Mouse (Mus musculus): Measurements from ENCODE around the gene Dnah2. TPM values are rescaled to one million over a fixed set of nuclear protein-coding genes. Genes with fewer than 3 reads are reported as not detected.

Dnah2 gene
- polyA plus RNA-seq, 1 experiment from 2014 or later = 1.5 TPM

- peak; percentile 59 for DNase-seq (ENCODE audit: low spot score)
- WGBS = 18% methylated on average over 4 of the region's 4 CpGs
- H3K36me3 ChIP-seq (replicated peaks; ENCODE audit: control insufficient read depth, insufficient read depth, low read depth, low read length) = no peaks in the 10 kb centered on the region
Measured at GRCm38 (mm10) chr11:69428751-69429150, 120.2 kb downstream of the Dnah2 start.

GRCm38 (mm10) chr11:69426246-69426645, 122.7 kb downstream of the Dnah2 start:
- WGBS = 86% methylated on average over 2 of the region's 2 CpGs

More at GRCm38 (mm10) chr11:69428751-69429150, 120.2 kb downstream of the Dnah2 start:
- no peak for ATAC-seq (replicated peaks; ENCODE audit: insufficient number of reproducible peaks, low FRiP score, low TSS enrichment, low read depth)
- Histone ChIP-seq H3K9ac (replicated peaks; ENCODE audit: low read length) (no peak overlapping the region), H3K4me2 (ENCODE audit: low read depth, low read length) (no peak overlapping the region), H3K27ac (replicated peaks; ENCODE audit: low read depth, low read length) (no peak overlapping the region), H3K9me3 (replicated peaks; ENCODE audit: control insufficient read depth, low read length) (no peaks in the 10 kb centered on the region), H3K4me3 (ENCODE audit: low read depth, low read length) (no peak overlapping the region), H3K4me1 (ENCODE audit: control insufficient read depth, insufficient read depth, low read length) (no peaks in the 10 kb centered on the region; the same call in 1 of the 2 replicates), H3K27me3 (ENCODE audit: control insufficient read depth, insufficient read depth, low read length) (no peaks in the 10 kb centered on the region)

GRCm38 (mm10) chr11:69423885-69424284, 125.0 kb downstream of the Dnah2 start:
- Histone ChIP-seq H3K9me3 (replicated peaks; ENCODE audit: control insufficient read depth, low read length) (no peaks in the 10 kb centered on the region), H3K27me3 (ENCODE audit: control insufficient read depth, insufficient read depth, low read length) (peaks cover 11% of the 10 kb centered on the region), H3K4me1 (ENCODE audit: control insufficient read depth, insufficient read depth, low read length) (peaks cover 2% of the 10 kb centered on the region; the same call in 1 of the 2 replicates), H3K27ac (replicated peaks; ENCODE audit: low read depth, low read length) (no peak overlapping the region), H3K4me2 (ENCODE audit: low read depth, low read length) (no peak overlapping the region), H3K9ac (replicated peaks; ENCODE audit: low read length) (no peak overlapping the region), H3K4me3 (ENCODE audit: low read depth, low read length) (no peak overlapping the region), H3K36me3 (replicated peaks; ENCODE audit: control insufficient read depth, insufficient read depth, low read depth, low read length) (no peaks in the 10 kb centered on the region)
- 72% methylated on average over 6 of the region's 6 CpGs for WGBS
- DNase-seq (ENCODE audit: low spot score) = no peak
- no peak for ATAC-seq (replicated peaks; ENCODE audit: insufficient number of reproducible peaks, low FRiP score, low TSS enrichment, low read depth)

More at GRCm38 (mm10) chr11:69426246-69426645, 122.7 kb downstream of the Dnah2 start:
- Histone ChIP-seq H3K9me3 (replicated peaks; ENCODE audit: control insufficient read depth, low read length) (no peaks in the 10 kb centered on the region), H3K4me1 (ENCODE audit: control insufficient read depth, insufficient read depth, low read length) (no peaks in the 10 kb centered on the region), H3K4me2 (ENCODE audit: low read depth, low read length) (no peak overlapping the region), H3K36me3 (replicated peaks; ENCODE audit: control insufficient read depth, insufficient read depth, low read depth, low read length) (no peaks in the 10 kb centered on the region), H3K9ac (replicated peaks; ENCODE audit: low read length) (no peak overlapping the region), H3K27me3 (ENCODE audit: control insufficient read depth, insufficient read depth, low read length) (peaks cover 5% of the 10 kb centered on the region), H3K27ac (replicated peaks; ENCODE audit: low read depth, low read length) (no peak overlapping the region), H3K4me3 (ENCODE audit: low read depth, low read length) (no peak overlapping the region)
- DNase-seq (ENCODE audit: low spot score) (no peak), ATAC-seq (replicated peaks; ENCODE audit: insufficient number of reproducible peaks, low FRiP score, low TSS enrichment, low read depth) (no peak)

- Histone ChIP-seq H3K4me2 (ENCODE audit: low read depth, low read length) (no peak overlapping the region), H3K9ac (replicated peaks; ENCODE audit: low read length) (no peak overlapping the region), H3K4me3 (ENCODE audit: low read depth, low read length) (no peak overlapping the region), H3K4me1 (ENCODE audit: control insufficient read depth, insufficient read depth, low read length) (peaks cover 2% of the 10 kb centered on the region; the same call in 1 of the 2 replicates), H3K27ac (replicated peaks; ENCODE audit: low read depth, low read length) (no peak overlapping the region), H3K9me3 (replicated peaks; ENCODE audit: control insufficient read depth, low read length) (no peaks in the 10 kb centered on the region), H3K36me3 (replicated peaks; ENCODE audit: control insufficient read depth, insufficient read depth, low read depth, low read length) (no peaks in the 10 kb centered on the region), H3K27me3 (ENCODE audit: control insufficient read depth, insufficient read depth, low read length) (peaks cover 11% of the 10 kb centered on the region)
- DNase-seq (ENCODE audit: low spot score) (no peak), ATAC-seq (replicated peaks; ENCODE audit: insufficient number of reproducible peaks, low FRiP score, low TSS enrichment, low read depth) (no peak)
- 89% methylated on average over 10 of the region's 10 CpGs for WGBS
Measured at GRCm38 (mm10) chr11:69422842-69423241, 126.1 kb downstream of the Dnah2 start.

GRCm38 (mm10) chr11:69421131-69421977, 127.6 kb downstream of the Dnah2 start:
- Histone ChIP-seq H3K9me3 (replicated peaks; ENCODE audit: control insufficient read depth, low read length) (no peaks in the 10 kb centered on the region), H3K27me3 (ENCODE audit: control insufficient read depth, insufficient read depth, low read length) (peaks cover 11% of the 10 kb centered on the region), H3K4me1 (ENCODE audit: control insufficient read depth, insufficient read depth, low read length) (peaks cover 2% of the 10 kb centered on the region; the same call in 1 of the 2 replicates), H3K9ac (replicated peaks; ENCODE audit: low read length) (no peak overlapping the region), H3K4me2 (ENCODE audit: low read depth, low read length) (peak overlapping the region; percentile 10; the same call in 1 of the 2 replicates), H3K36me3 (replicated peaks; ENCODE audit: control insufficient read depth, insufficient read depth, low read depth, low read length) (no peaks in the 10 kb centered on the region), H3K27ac (replicated peaks; ENCODE audit: low read depth, low read length) (no peak overlapping the region), H3K4me3 (ENCODE audit: low read depth, low read length) (0 out of 2 replicates have a peak overlapping the region, but pooled peaks have one; percentile 2)
- ATAC-seq (replicated peaks; ENCODE audit: insufficient number of reproducible peaks, low FRiP score, low TSS enrichment, low read depth) = no peak
- peak; percentile 30 for DNase-seq (ENCODE audit: low spot score)
- WGBS = 7% methylated on average over 25 of the region's 25 CpGs

GRCm38 (mm10) chr11:69420554-69421000, 128.3 kb downstream of the Dnah2 start:
- peaks cover 11% of the 10 kb centered on the region for H3K27me3 ChIP-seq (ENCODE audit: control insufficient read depth, insufficient read depth, low read length)
- WGBS = 6% methylated on average over 10 of the region's 10 CpGs
- ATAC-seq (replicated peaks; ENCODE audit: insufficient number of reproducible peaks, low FRiP score, low TSS enrichment, low read depth) (no peak), DNase-seq (ENCODE audit: low spot score) (no peak)
- no peak overlapping the region; the same call in 1 of the 2 replicates for H3K9ac ChIP-seq (replicated peaks; ENCODE audit: low read length)
- H3K36me3 ChIP-seq (replicated peaks; ENCODE audit: control insufficient read depth, insufficient read depth, low read depth, low read length) = no peaks in the 10 kb centered on the region
- H3K4me3 ChIP-seq (ENCODE audit: low read depth, low read length) = peak overlapping the region; percentile 28
- H3K9me3 ChIP-seq (replicated peaks; ENCODE audit: control insufficient read depth, low read length) = no peaks in the 10 kb centered on the region
- peak overlapping the region; percentile 45 for H3K4me2 ChIP-seq (ENCODE audit: low read depth, low read length)
- peaks cover 2% of the 10 kb centered on the region; the same call in 1 of the 2 replicates for H3K4me1 ChIP-seq (ENCODE audit: control insufficient read depth, insufficient read depth, low read length)
- no peak overlapping the region for H3K27ac ChIP-seq (replicated peaks; ENCODE audit: low read depth, low read length)

GRCm38 (mm10) chr11:69419813-69420553, 128.9 kb downstream of the Dnah2 start:
- H3K4me1 ChIP-seq (ENCODE audit: control insufficient read depth, insufficient read depth, low read length) = peaks cover 6% of the 10 kb centered on the region
- H3K4me3 ChIP-seq (ENCODE audit: low read depth, low read length) = peak overlapping the region; percentile 28
- ATAC-seq (replicated peaks; ENCODE audit: insufficient number of reproducible peaks, low FRiP score, low TSS enrichment, low read depth) (no peak), DNase-seq (ENCODE audit: low spot score) (peak; percentile 68)
- peak overlapping the region; percentile 45 for H3K4me2 ChIP-seq (ENCODE audit: low read depth, low read length)
- no peaks in the 10 kb centered on the region for H3K36me3 ChIP-seq (replicated peaks; ENCODE audit: control insufficient read depth, insufficient read depth, low read depth, low read length)
- H3K27ac ChIP-seq (replicated peaks; ENCODE audit: low read depth, low read length) = peak overlapping the region; percentile 37; the same call in 1 of the 2 replicates
- under 1% methylated on average over 31 of the region's 31 CpGs for WGBS
- H3K9ac ChIP-seq (replicated peaks; ENCODE audit: low read length) = peak overlapping the region; percentile 40; the same call in 1 of the 2 replicates
- no peaks in the 10 kb centered on the region for H3K9me3 ChIP-seq (replicated peaks; ENCODE audit: control insufficient read depth, low read length)
- H3K27me3 ChIP-seq (ENCODE audit: control insufficient read depth, insufficient read depth, low read length) = peaks cover 11% of the 10 kb centered on the region

All from embryonic facial prominence, embryonic 11.5 days (tissue).